Mouse (Mus musculus): ENCODE results near the gene Gli3. TPM values are rescaled to one million over a fixed set of nuclear protein-coding genes. Genes with fewer than 3 reads are reported as not detected.

Gli3 gene
- polyA plus RNA-seq, 2 experiments, result 33.4 to 42.6 TPM

GRCm38 (mm10) chr13:15543169-15543887, 80.3 kb downstream of the Gli3 start:
- H3K4me3 ChIP-seq (replicated peaks; ENCODE audit: low read length), result no peak overlapping the region
- no peaks in the 10 kb centered on the region for H3K27me3 ChIP-seq (ENCODE audit: control insufficient read depth, insufficient read depth, low read length)
- H3K9me3 ChIP-seq (ENCODE audit: control insufficient read depth, low read length), result no peaks in the 10 kb centered on the region
- WGBS, result 37% methylated on average over 12 of the region's 12 CpGs
- no peak overlapping the region for H3K9ac ChIP-seq (ENCODE audit: low read depth, low read length, severe bottlenecking)
- TF ChIP-seq POLR2A (IDR thresholded peaks at IDR 0.05; ENCODE audit: borderline replicate concordance, extremely low read depth, insufficient read depth, insufficient read length), result no peak
- H3K27ac ChIP-seq (replicated peaks; ENCODE audit: low read depth, low read length), result 0 out of 2 replicates have a peak overlapping the region, but pooled peaks have one; percentile 1
- peaks cover 2% of the 10 kb centered on the region; the same call in 1 of the 2 replicates for H3K36me3 ChIP-seq (ENCODE audit: control insufficient read depth, insufficient read depth, low read length)
- ATAC-seq (ENCODE audit: low FRiP score, low read depth), result no peak
- H3K4me2 ChIP-seq (replicated peaks; ENCODE audit: low read depth, low read length, severe bottlenecking), result no peak overlapping the region
- peaks cover 54% of the 10 kb centered on the region for H3K4me1 ChIP-seq (ENCODE audit: control insufficient read depth, insufficient read depth, low read length)
- no peak for DNase-seq (ENCODE audit: low spot score)

- H3K4me3 ChIP-seq (replicated peaks; ENCODE audit: low read length), result no peak overlapping the region
- DNase-seq (ENCODE audit: low spot score) (no peak), ATAC-seq (ENCODE audit: low FRiP score, low read depth) (peak; percentile 38; the same call in 1 of the 2 replicates)
- peaks cover 7% of the 10 kb centered on the region; the same call in 1 of the 2 replicates for H3K36me3 ChIP-seq (ENCODE audit: control insufficient read depth, insufficient read depth, low read length)
- no peaks in the 10 kb centered on the region for H3K9me3 ChIP-seq (ENCODE audit: control insufficient read depth, low read length)
- WGBS, result 23% methylated on average over 7 of the region's 7 CpGs
- H3K4me1 ChIP-seq (ENCODE audit: control insufficient read depth, insufficient read depth, low read length), result peaks cover 56% of the 10 kb centered on the region
- 0 out of 2 replicates have a peak overlapping the region, but pooled peaks have one; percentile 1 for H3K27ac ChIP-seq (replicated peaks; ENCODE audit: low read depth, low read length)
- no peak overlapping the region for H3K9ac ChIP-seq (ENCODE audit: low read depth, low read length, severe bottlenecking)
- H3K27me3 ChIP-seq (ENCODE audit: control insufficient read depth, insufficient read depth, low read length), result no peaks in the 10 kb centered on the region
- H3K4me2 ChIP-seq (replicated peaks; ENCODE audit: low read depth, low read length, severe bottlenecking), result no peak overlapping the region
- no peak for TF ChIP-seq POLR2A (IDR thresholded peaks at IDR 0.05; ENCODE audit: borderline replicate concordance, extremely low read depth, insufficient read depth, insufficient read length)
Observed at GRCm38 (mm10) chr13:15543888-15544640, 81.0 kb downstream of the Gli3 start.

- peaks cover 68% of the 10 kb centered on the region for H3K4me1 ChIP-seq (ENCODE audit: control insufficient read depth, insufficient read depth, low read length)
- 31% methylated on average over 4 of the region's 4 CpGs for WGBS
Observed at GRCm38 (mm10) chr13:15545346-15545896, 82.4 kb downstream of the Gli3 start.

GRCm38 (mm10) chr13:15546258-15546657, 83.2 kb downstream of the Gli3 start:
- no peaks in the 10 kb centered on the region for H3K27me3 ChIP-seq (ENCODE audit: control insufficient read depth, insufficient read depth, low read length)
- no peak overlapping the region for H3K27ac ChIP-seq (replicated peaks; ENCODE audit: low read depth, low read length)
- ATAC-seq (ENCODE audit: low FRiP score, low read depth), result no peak
- no peak overlapping the region for H3K9ac ChIP-seq (ENCODE audit: low read depth, low read length, severe bottlenecking)
- no peak for TF ChIP-seq POLR2A (IDR thresholded peaks at IDR 0.05; ENCODE audit: borderline replicate concordance, extremely low read depth, insufficient read depth, insufficient read length)
- peaks cover 75% of the 10 kb centered on the region for H3K4me1 ChIP-seq (ENCODE audit: control insufficient read depth, insufficient read depth, low read length)
- peak; percentile 35 for DNase-seq (ENCODE audit: low spot score)
- 40% methylated on average over 4 of the region's 4 CpGs for WGBS
- peaks cover 12% of the 10 kb centered on the region; the same call in 1 of the 2 replicates for H3K36me3 ChIP-seq (ENCODE audit: control insufficient read depth, insufficient read depth, low read length)
- H3K9me3 ChIP-seq (ENCODE audit: control insufficient read depth, low read length), result no peaks in the 10 kb centered on the region
- H3K4me2 ChIP-seq (replicated peaks; ENCODE audit: low read depth, low read length, severe bottlenecking), result no peak overlapping the region
- H3K4me3 ChIP-seq (replicated peaks; ENCODE audit: low read length), result no peak overlapping the region

More at GRCm38 (mm10) chr13:15545346-15545896, 82.4 kb downstream of the Gli3 start:
- Histone ChIP-seq H3K27ac (replicated peaks; ENCODE audit: low read depth, low read length) (no peak overlapping the region; the same call in 1 of the 2 replicates), H3K36me3 (ENCODE audit: control insufficient read depth, insufficient read depth, low read length) (peaks cover 12% of the 10 kb centered on the region; the same call in 1 of the 2 replicates), H3K9me3 (ENCODE audit: control insufficient read depth, low read length) (no peaks in the 10 kb centered on the region), H3K27me3 (ENCODE audit: control insufficient read depth, insufficient read depth, low read length) (no peaks in the 10 kb centered on the region), H3K4me3 (replicated peaks; ENCODE audit: low read length) (no peak overlapping the region), H3K9ac (ENCODE audit: low read depth, low read length, severe bottlenecking) (no peak overlapping the region), H3K4me2 (replicated peaks; ENCODE audit: low read depth, low read length, severe bottlenecking) (no peak overlapping the region)
- ATAC-seq (ENCODE audit: low FRiP score, low read depth) (no peak), DNase-seq (ENCODE audit: low spot score) (no peak)
- TF ChIP-seq POLR2A (IDR thresholded peaks at IDR 0.05; ENCODE audit: borderline replicate concordance, extremely low read depth, insufficient read depth, insufficient read length), result no peak

GRCm38 (mm10) chr13:15549466-15549865, 86.4 kb downstream of the Gli3 start:
- H3K9me3 ChIP-seq (ENCODE audit: control insufficient read depth, low read length), result no peaks in the 10 kb centered on the region
- peak overlapping the region; percentile 3; the same call in 1 of the 2 replicates for H3K27ac ChIP-seq (replicated peaks; ENCODE audit: low read depth, low read length)
- DNase-seq (ENCODE audit: low spot score) (no peak), ATAC-seq (ENCODE audit: low FRiP score, low read depth) (no peak)
- H3K36me3 ChIP-seq (ENCODE audit: control insufficient read depth, insufficient read depth, low read length), result peaks cover 12% of the 10 kb centered on the region; the same call in 1 of the 2 replicates
- peaks cover 66% of the 10 kb centered on the region for H3K4me1 ChIP-seq (ENCODE audit: control insufficient read depth, insufficient read depth, low read length)
- TF ChIP-seq POLR2A (IDR thresholded peaks at IDR 0.05; ENCODE audit: borderline replicate concordance, extremely low read depth, insufficient read depth, insufficient read length), result no peak
- WGBS, result 26% methylated on average over 6 of the region's 6 CpGs
- H3K27me3 ChIP-seq (ENCODE audit: control insufficient read depth, insufficient read depth, low read length), result no peaks in the 10 kb centered on the region
- no peak overlapping the region for H3K4me3 ChIP-seq (replicated peaks; ENCODE audit: low read length)
- no peak overlapping the region for H3K4me2 ChIP-seq (replicated peaks; ENCODE audit: low read depth, low read length, severe bottlenecking)
- no peak overlapping the region for H3K9ac ChIP-seq (ENCODE audit: low read depth, low read length, severe bottlenecking)

Measured in limb, embryonic 14.5 days (tissue).